Mouse (Mus musculus): ENCODE measurements around the gene Snw1. TPM values are rescaled to one million over a fixed set of nuclear protein-coding genes. Genes with fewer than 3 reads are reported as not detected.

Snw1 gene
- total and polyA plus RNA-seq, 2 experiments from 2014 or later = 72.2 to 95.6 TPM

DNA sequence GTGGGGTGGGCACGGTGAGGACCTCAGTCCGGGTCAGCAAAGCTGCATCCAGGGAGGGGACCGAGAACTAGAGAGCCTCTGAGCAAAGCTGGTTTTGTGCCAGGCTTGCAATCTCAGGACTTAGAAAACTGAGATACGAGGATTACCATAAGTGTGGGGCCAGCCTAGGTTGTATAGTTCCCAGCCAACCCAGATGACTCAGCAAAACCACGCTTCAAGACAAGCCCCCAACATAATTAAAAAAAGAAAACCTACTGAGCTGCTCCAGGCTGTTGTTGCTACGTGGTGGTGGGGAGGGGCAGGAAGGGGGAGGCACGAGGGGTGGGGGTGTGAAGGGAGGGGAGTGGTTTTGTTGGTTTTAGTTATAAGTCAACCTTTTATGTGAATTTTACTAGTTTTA is 61.1 kb downstream of the Snw1 start:
- Histone ChIP-seq H3K4me2 (ENCODE audit: low read depth) (no peak overlapping the region), H3K27me3 (ENCODE audit: insufficient read depth, low read length) (no peaks in the 10 kb centered on the region), H3K27ac (ENCODE audit: low read depth, low read length) (no peak overlapping the region), H3K36me3 (ENCODE audit: insufficient read depth) (no peaks in the 10 kb centered on the region), H3K4me1 (ENCODE audit: insufficient read depth) (no peaks in the 10 kb centered on the region), H3K9ac (no peak overlapping the region), H3K9me3 (ENCODE audit: low read length) (no peaks in the 10 kb centered on the region), H3K4me3 (ENCODE audit: low read depth, low read length) (no peak overlapping the region)
- TF ChIP-seq CTCF (IDR thresholded peaks at IDR 0.05; ENCODE audit: low read depth) = no peak
- WGBS = 51% methylated on average over 7 of the region's 7 CpGs
- DNase-seq (no peak), ATAC-seq (no peak)

DNA sequence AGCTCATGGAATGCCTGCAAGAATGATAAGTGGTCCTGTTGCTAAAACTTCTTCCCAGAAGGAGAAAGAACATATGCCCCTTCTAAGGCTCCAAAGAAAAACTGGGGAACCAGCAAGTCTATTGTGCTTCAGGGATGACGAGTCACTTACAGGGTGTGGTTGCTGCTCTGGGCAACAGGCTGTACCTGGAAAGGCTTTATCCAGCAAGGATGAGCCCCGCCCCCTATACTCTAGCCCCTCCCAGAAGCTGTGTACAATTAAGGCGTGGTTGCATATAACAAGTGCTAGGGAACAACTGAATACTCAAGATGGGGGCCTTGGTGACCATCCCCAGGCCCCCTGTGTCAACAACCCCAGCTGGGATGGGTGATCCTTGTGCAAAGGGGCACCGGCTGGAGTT is 63.0 kb downstream of the Snw1 start:
- whole genome bisulfite sequencing = 88% methylated on average over 4 of the region's 4 CpGs
- TF ChIP-seq CTCF (IDR thresholded peaks at IDR 0.05; ENCODE audit: low read depth) = no peak
- Histone ChIP-seq H3K27me3 (ENCODE audit: insufficient read depth, low read length) (no peaks in the 10 kb centered on the region), H3K4me2 (ENCODE audit: low read depth) (no peak overlapping the region), H3K27ac (ENCODE audit: low read depth, low read length) (no peak overlapping the region), H3K4me3 (ENCODE audit: low read depth, low read length) (no peak overlapping the region), H3K9ac (no peak overlapping the region), H3K4me1 (ENCODE audit: insufficient read depth) (no peaks in the 10 kb centered on the region), H3K36me3 (ENCODE audit: insufficient read depth) (no peaks in the 10 kb centered on the region), H3K9me3 (ENCODE audit: low read length) (no peaks in the 10 kb centered on the region)
- DNase-seq (no peak), ATAC-seq (no peak)

DNA sequence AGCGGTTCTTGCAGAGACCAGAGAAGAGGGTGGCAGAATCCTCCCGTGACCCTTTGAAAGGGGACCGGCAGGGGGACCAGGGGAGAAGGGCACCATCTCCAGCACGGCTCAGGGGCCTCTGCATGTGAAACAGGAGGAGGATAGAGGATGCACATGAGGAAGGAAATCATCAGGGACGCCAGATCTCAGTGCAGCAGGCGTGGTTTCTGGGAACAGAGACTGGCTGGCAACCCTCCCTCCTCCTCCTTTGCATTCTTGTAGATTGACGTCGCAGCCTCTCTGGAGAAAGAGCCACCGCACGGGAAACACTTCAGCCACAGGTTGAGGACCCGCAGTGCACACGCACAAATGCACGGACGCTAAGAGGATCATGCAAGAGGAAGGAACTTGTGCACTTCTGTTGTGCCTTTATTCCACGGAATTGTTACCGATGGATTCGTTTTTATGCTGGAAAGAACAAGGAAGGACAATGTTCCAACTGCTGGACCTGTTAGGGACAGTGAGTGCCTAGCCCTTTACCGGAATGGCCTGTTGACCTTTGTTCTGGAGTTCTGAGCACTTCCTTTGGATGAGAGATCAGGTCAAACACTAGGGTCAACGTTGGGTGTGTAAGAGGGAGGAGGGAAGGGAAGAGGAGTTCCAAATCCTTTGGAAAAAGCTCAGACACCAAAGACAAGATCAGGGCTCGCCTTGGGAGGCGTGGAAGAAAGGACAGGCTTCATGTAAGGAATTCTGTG is 64.0 kb downstream of the Snw1 start:
- Histone ChIP-seq H3K4me2 (ENCODE audit: low read depth) (no peak overlapping the region), H3K4me3 (ENCODE audit: low read depth, low read length) (no peak overlapping the region), H3K27me3 (ENCODE audit: insufficient read depth, low read length) (no peaks in the 10 kb centered on the region), H3K9me3 (ENCODE audit: low read length) (no peaks in the 10 kb centered on the region), H3K4me1 (ENCODE audit: insufficient read depth) (no peaks in the 10 kb centered on the region), H3K27ac (ENCODE audit: low read depth, low read length) (no peak overlapping the region), H3K9ac (no peak overlapping the region), H3K36me3 (ENCODE audit: insufficient read depth) (no peaks in the 10 kb centered on the region)
- ATAC-seq (no peak), DNase-seq (no peak)
- TF ChIP-seq CTCF (IDR thresholded peaks at IDR 0.05; ENCODE audit: low read depth) = no peak
- WGBS = 38% methylated on average over 21 of the region's 21 CpGs

DNA sequence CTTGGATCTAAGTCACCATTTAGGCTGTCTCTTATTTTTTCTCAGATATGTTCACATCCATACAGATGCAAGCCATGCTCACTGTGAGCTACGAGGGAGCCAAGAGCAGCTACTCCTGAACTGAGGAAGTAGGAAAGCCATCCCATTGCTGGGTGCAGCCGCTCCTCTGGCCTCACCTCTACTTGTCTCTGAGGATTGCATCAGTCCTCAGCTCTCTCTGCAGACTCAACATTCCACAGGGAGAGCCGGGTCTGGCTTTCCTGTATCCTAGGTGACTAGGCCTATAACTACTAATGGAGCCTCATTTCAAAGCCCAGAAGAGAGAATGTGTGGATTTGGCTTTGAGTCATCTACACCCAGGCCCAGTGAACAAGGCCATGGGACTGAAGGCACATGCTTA is 66.4 kb downstream of the Snw1 start:
- Histone ChIP-seq H3K27ac (ENCODE audit: low read depth, low read length) (no peak overlapping the region), H3K9ac (no peak overlapping the region), H3K9me3 (ENCODE audit: low read length) (no peaks in the 10 kb centered on the region), H3K36me3 (ENCODE audit: insufficient read depth) (no peaks in the 10 kb centered on the region), H3K4me2 (ENCODE audit: low read depth) (no peak overlapping the region), H3K4me1 (ENCODE audit: insufficient read depth) (no peaks in the 10 kb centered on the region), H3K4me3 (ENCODE audit: low read depth, low read length) (no peak overlapping the region), H3K27me3 (ENCODE audit: insufficient read depth, low read length) (no peaks in the 10 kb centered on the region)
- WGBS = 78% methylated on average over 3 of the region's 3 CpGs
- ATAC-seq = no peak
- DNase-seq = no peak
- TF ChIP-seq CTCF (IDR thresholded peaks at IDR 0.05; ENCODE audit: low read depth) = no peak

DNA sequence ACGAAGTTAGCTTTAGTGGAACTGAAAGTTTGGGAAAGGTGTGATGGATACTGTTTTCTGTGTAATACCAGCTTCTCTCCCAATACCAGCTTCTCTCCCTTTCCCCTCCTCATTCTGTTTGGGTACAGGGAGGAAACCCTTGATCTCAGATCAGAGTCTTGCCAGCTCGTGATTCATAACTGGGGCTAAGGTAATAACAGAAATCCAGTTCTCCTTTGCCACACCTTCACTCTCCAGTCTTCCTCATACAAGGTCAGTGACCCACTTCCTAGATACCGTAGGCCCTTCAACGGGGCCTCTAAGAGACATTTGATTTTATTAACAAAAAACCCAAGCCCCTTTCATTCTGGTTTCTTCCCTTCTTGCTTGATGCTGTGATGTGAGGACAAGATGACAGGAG is 66.9 kb downstream of the Snw1 start:
- 86% methylated on average over 4 of the region's 4 CpGs for WGBS

DNA sequence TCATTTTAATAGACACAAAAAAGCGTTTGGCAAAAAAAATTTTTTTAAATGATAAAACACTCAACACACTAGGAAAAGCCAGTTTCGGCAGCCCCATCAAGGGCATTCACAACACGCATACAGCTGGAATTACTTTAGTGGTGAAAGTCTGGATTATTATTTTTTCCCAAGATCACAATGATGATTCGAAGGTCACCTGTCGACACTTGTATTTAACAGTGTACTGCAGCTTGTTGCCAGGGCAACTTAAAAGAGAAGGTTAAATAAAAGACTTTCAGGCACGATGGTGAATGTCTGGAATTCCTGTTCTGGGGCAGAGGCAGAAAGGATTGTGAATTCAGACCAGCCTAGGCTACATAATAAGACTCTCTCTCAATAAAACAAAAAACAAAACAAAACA is 70.2 kb downstream of the Snw1 start:
- WGBS = 46% methylated on average over 6 of the region's 6 CpGs
- Histone ChIP-seq H3K36me3 (ENCODE audit: insufficient read depth) (no peaks in the 10 kb centered on the region), H3K4me3 (ENCODE audit: low read depth, low read length) (no peak overlapping the region), H3K9ac (no peak overlapping the region), H3K4me1 (ENCODE audit: insufficient read depth) (no peaks in the 10 kb centered on the region), H3K9me3 (ENCODE audit: low read length) (no peaks in the 10 kb centered on the region), H3K4me2 (ENCODE audit: low read depth) (no peak overlapping the region), H3K27ac (ENCODE audit: low read depth, low read length) (no peak overlapping the region), H3K27me3 (ENCODE audit: insufficient read depth, low read length) (no peaks in the 10 kb centered on the region)
- TF ChIP-seq CTCF (IDR thresholded peaks at IDR 0.05; ENCODE audit: low read depth) = no peak
- ATAC-seq (no peak), DNase-seq (no peak)

More for the DNA sequence above, 66.9 kb downstream of the Snw1 start:
- DNase-seq = no peak
- H3K4me3 ChIP-seq (ENCODE audit: low read depth, low read length) = no peak overlapping the region
- H3K36me3 ChIP-seq (ENCODE audit: insufficient read depth) = no peaks in the 10 kb centered on the region
- H3K27ac ChIP-seq (ENCODE audit: low read depth, low read length) = no peak overlapping the region
- ATAC-seq = no peak
- no peak overlapping the region for H3K4me2 ChIP-seq (ENCODE audit: low read depth)
- H3K9ac ChIP-seq = no peak overlapping the region
- no peak for TF ChIP-seq CTCF (IDR thresholded peaks at IDR 0.05; ENCODE audit: low read depth)
- no peaks in the 10 kb centered on the region for H3K9me3 ChIP-seq (ENCODE audit: low read length)
- H3K4me1 ChIP-seq (ENCODE audit: insufficient read depth) = no peaks in the 10 kb centered on the region
- no peaks in the 10 kb centered on the region for H3K27me3 ChIP-seq (ENCODE audit: insufficient read depth, low read length)

DNA sequence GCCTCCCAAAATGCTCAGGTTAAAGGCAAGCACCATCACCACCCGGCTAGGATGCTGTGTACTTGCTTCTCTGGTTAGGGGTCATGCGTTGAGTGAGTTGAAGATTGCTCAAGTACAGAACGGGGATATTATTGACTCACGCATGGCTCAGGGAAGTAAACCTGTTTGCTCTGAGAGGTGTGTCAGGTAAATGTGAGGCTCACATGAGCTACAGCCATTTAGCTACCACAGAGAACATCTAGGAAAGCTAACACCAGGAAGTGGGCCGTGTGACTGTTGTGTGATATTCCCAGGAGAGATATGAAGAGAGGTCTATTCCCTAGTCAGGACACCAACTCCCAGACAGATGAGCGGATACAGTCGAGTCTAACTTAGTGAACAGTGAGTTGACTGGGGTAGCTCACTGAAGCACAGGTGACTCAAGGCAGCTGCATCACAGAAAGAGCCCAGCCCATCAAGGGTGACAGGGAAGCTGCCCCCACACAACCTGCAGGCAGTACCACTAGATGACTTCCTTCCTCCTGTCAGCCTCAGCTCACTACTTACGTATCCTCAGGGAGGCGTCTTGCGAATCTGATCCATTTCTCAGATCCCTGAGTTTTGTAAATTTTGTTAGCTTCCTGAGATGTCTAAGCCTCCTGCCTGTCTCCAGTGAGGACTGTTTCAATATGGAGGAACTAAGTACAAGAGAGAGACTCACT is 72.8 kb downstream of the Snw1 start:
- Histone ChIP-seq H3K4me1 (ENCODE audit: insufficient read depth) (no peaks in the 10 kb centered on the region), H3K27ac (ENCODE audit: low read depth, low read length) (no peak overlapping the region), H3K36me3 (ENCODE audit: insufficient read depth) (no peaks in the 10 kb centered on the region), H3K9me3 (ENCODE audit: low read length) (no peaks in the 10 kb centered on the region), H3K4me2 (ENCODE audit: low read depth) (no peak overlapping the region), H3K9ac (no peak overlapping the region), H3K27me3 (ENCODE audit: insufficient read depth, low read length) (no peaks in the 10 kb centered on the region), H3K4me3 (ENCODE audit: low read depth, low read length) (no peak overlapping the region)
- no peak for DNase-seq
- 88% methylated on average over 10 of the region's 10 CpGs for WGBS
- no peak for ATAC-seq
- TF ChIP-seq CTCF (IDR thresholded peaks at IDR 0.05; ENCODE audit: low read depth) = no peak

Small RNA genes lying within 50 kb of the gene (microRNA-seq; reads per million reads assigned to microRNA genes)
- 63.8 to 75.4 reads per million in 2 experiments for gene Mir3068

Other genes starting within 250 kb of the Snw1 start
- 0.48 and 0.62 TPM in 2 replicates for gene Noxred1, start 233.5 kb downstream of the Snw1 start, total RNA-seq (2014; rRNA removed)
- gene Noxred1, start 233.5 kb downstream of the Snw1 start, polyA plus RNA-seq (2015; fragmentation: Nextera tagmentation; extraction: Ambion mirVana) = 0.21 TPM in 1 of 2 replicates, not detected in the other
- gene Vipas39, start 206.0 kb downstream of the Snw1 start, total RNA-seq (2014; rRNA removed) = 77.6 and 79.4 TPM in 2 replicates
- 54.6 and 57.7 TPM in 2 replicates for gene Vipas39, start 206.0 kb downstream of the Snw1 start, polyA plus RNA-seq (2015; fragmentation: Nextera tagmentation; extraction: Ambion mirVana)
- gene Ahsa1, start 205.8 kb downstream of the Snw1 start, total RNA-seq (2014; rRNA removed) = 137 and 184 TPM in 2 replicates
- 171 and 187 TPM in 2 replicates for gene Ahsa1, start 205.8 kb downstream of the Snw1 start, polyA plus RNA-seq (2015; fragmentation: Nextera tagmentation; extraction: Ambion mirVana)
- gene Ism2, start 172.6 kb downstream of the Snw1 start, total RNA-seq (2014; rRNA removed) = 0.69 and 1.1 TPM in 2 replicates
- 0.88 and 1.8 TPM in 2 replicates for gene Ism2, start 172.6 kb downstream of the Snw1 start, polyA plus RNA-seq (2015; fragmentation: Nextera tagmentation; extraction: Ambion mirVana)
- gene Sptlc2, start 83.9 kb downstream of the Snw1 start, total RNA-seq (2014; rRNA removed) = 53.5 and 69.2 TPM in 2 replicates
- gene Sptlc2, start 83.9 kb downstream of the Snw1 start, polyA plus RNA-seq (2015; fragmentation: Nextera tagmentation; extraction: Ambion mirVana) = 73.1 and 84.9 TPM in 2 replicates
- gene Slirp, start 28.4 kb downstream of the Snw1 start, total RNA-seq (2014; rRNA removed) = 63.9 and 86.4 TPM in 2 replicates
- gene Slirp, start 28.4 kb downstream of the Snw1 start, polyA plus RNA-seq (2015; fragmentation: Nextera tagmentation; extraction: Ambion mirVana) = 208 and 262 TPM in 2 replicates
- 40.1 and 40.4 TPM in 2 replicates for gene Alkbh1, start 28.3 kb downstream of the Snw1 start, total RNA-seq (2014; rRNA removed)
- 18.0 and 28.6 TPM in 2 replicates for gene Alkbh1, start 28.3 kb downstream of the Snw1 start, polyA plus RNA-seq (2015; fragmentation: Nextera tagmentation; extraction: Ambion mirVana)
- not detected in 2 replicates for gene Gm5788, start 22.4 kb upstream of the Snw1 start, total RNA-seq (2014; rRNA removed)
- gene Gm5788, start 22.4 kb upstream of the Snw1 start, polyA plus RNA-seq (2015; fragmentation: Nextera tagmentation; extraction: Ambion mirVana) = not detected in 2 replicates
- not detected in 2 replicates for gene Gm8300, start 42.0 kb upstream of the Snw1 start, total RNA-seq (2014; rRNA removed)
- gene Gm8300, start 42.0 kb upstream of the Snw1 start, polyA plus RNA-seq (2015; fragmentation: Nextera tagmentation; extraction: Ambion mirVana) = not detected in 2 replicates
- gene Oog1, start 130.4 kb upstream of the Snw1 start, total RNA-seq (2014; rRNA removed) = not detected in 2 replicates
- not detected in 2 replicates for gene Oog1, start 130.4 kb upstream of the Snw1 start, polyA plus RNA-seq (2015; fragmentation: Nextera tagmentation; extraction: Ambion mirVana)
- not detected in 2 replicates for gene Gm4027, start 146.6 kb upstream of the Snw1 start, total RNA-seq (2014; rRNA removed)
- gene Gm4027, start 146.6 kb upstream of the Snw1 start, polyA plus RNA-seq (2015; fragmentation: Nextera tagmentation; extraction: Ambion mirVana) = not detected in 2 replicates
- not detected in 2 replicates for gene Gm16381, start 172.3 kb upstream of the Snw1 start, total RNA-seq (2014; rRNA removed)
- not detected in 2 replicates for gene Gm16381, start 172.3 kb upstream of the Snw1 start, polyA plus RNA-seq (2015; fragmentation: Nextera tagmentation; extraction: Ambion mirVana)

Measured in forebrain, postnatal 0 days (tissue).